Mouse (Mus musculus) hindbrain, embryonic 13.5 days (tissue): ENCODE measurements around the gene Acsl5. TPM values are rescaled to one million over a fixed set of nuclear protein-coding genes. Genes with fewer than 3 reads are reported as not detected.

Source experiments
- ATAC-seq: fragments of 200-750 bp; cut with Nextera tagmentation; 2 replicates; pipeline ENCODE4 v1.8.0; 2017; ENCODE audit warnings: moderate TSS enrichment; ENCODE audit not compliant: low FRiP score
- H3K27ac ChIP-seq: fragments of 300-500 bp; sonication (generic); 2 replicates; pipeline ENCODE4 v1.5.1; 2015; ENCODE audit warnings: inconsistent platforms, mild to moderate bottlenecking, moderate library complexity
- H3K27me3 ChIP-seq: fragments of 300-500 bp; sonication (generic); 2 replicates; pipeline ENCODE4 v1.6.1; 2015; ENCODE audit warnings: mild to moderate bottlenecking, inconsistent platforms
- H3K36me3 ChIP-seq: fragments of 300-500 bp; sonication (generic); 2 replicates; pipeline ENCODE4 v1.6.1; 2015; ENCODE audit warnings: mild to moderate bottlenecking, inconsistent platforms
- H3K4me1 ChIP-seq: fragments of 300-500 bp; sonication (generic); replicated peaks from 2 replicates; pipeline ENCODE4 v1.6.1; 2015; ENCODE audit warnings: inconsistent platforms
- H3K4me2 ChIP-seq: fragments of 300-500 bp; sonication (generic); 2 replicates; pipeline ENCODE4 v1.6.1; 2015; ENCODE audit warnings: inconsistent platforms, mild to moderate bottlenecking, moderate library complexity
- H3K4me3 ChIP-seq: fragments of 300-500 bp; sonication (generic); 2 replicates; pipeline ENCODE4 v1.5.1; 2015; ENCODE audit warnings: mild to moderate bottlenecking, inconsistent platforms
- H3K9ac ChIP-seq: fragments of 300-500 bp; sonication (generic); 2 replicates; pipeline ENCODE4 v1.6.1; 2015; ENCODE audit warnings: mild to moderate bottlenecking, inconsistent platforms
- H3K9me3 ChIP-seq: fragments of 300-500 bp; sonication (generic); 2 replicates; pipeline ENCODE4 v1.6.1; 2016; ENCODE audit warnings: inconsistent platforms
- WGBS: fragments of 180-500 bp; shearing (Covaris S2); methylation state at CpG from one replicate; pipeline ENCODE4 v1.1.7; 2015; 5-methylcytosine and 5-hydroxymethylcytosine counted together
- polyA plus RNA-seq: library from polyadenylated mRNA; unstranded; fragments of >200 nt; fragmentation: Nextera tagmentation; extraction: Ambion mirVana; gene quantifications from 2 replicates; pipeline ENCODE4 v1.2.1, GENCODE M21; 2015

Acsl5 gene
- polyA plus RNA-seq, 1 experiment from 2014 or later = 14.7 TPM

- no peak overlapping the region for H3K4me3 ChIP-seq
- no peaks in the 10 kb centered on the region for H3K4me1 ChIP-seq
- H3K4me2 ChIP-seq = no peak overlapping the region
- no peak overlapping the region for H3K9ac ChIP-seq
- H3K9me3 ChIP-seq = no peaks in the 10 kb centered on the region
- no peak for ATAC-seq
- H3K27me3 ChIP-seq = no peaks in the 10 kb centered on the region
- no peak overlapping the region for H3K27ac ChIP-seq
- H3K36me3 ChIP-seq = peaks cover 37% of the 10 kb centered on the region
- WGBS = 94% methylated on average over 9 of the region's 9 CpGs
Observed at GRCm38 (mm10) chr19:55295075-55295474, 43.3 kb downstream of the Acsl5 start.

GRCm38 (mm10) chr19:55295556-55295955 is 43.8 kb downstream of the Acsl5 start:
- ATAC-seq = no peak
- Histone ChIP-seq H3K4me3 (no peak overlapping the region), H3K4me2 (no peak overlapping the region), H3K9me3 (no peaks in the 10 kb centered on the region), H3K4me1 (no peaks in the 10 kb centered on the region), H3K27me3 (no peaks in the 10 kb centered on the region), H3K9ac (no peak overlapping the region), H3K36me3 (peaks cover 42% of the 10 kb centered on the region), H3K27ac (no peak overlapping the region)
- 94% methylated on average over 3 of the region's 3 CpGs for WGBS

- ATAC-seq = no peak
- H3K36me3 ChIP-seq = peaks cover 49% of the 10 kb centered on the region
- no peaks in the 10 kb centered on the region for H3K4me1 ChIP-seq
- WGBS = 98% methylated on average over 2 of the region's 2 CpGs
- H3K27ac ChIP-seq = no peak overlapping the region
- H3K9ac ChIP-seq = no peak overlapping the region
- H3K27me3 ChIP-seq = no peaks in the 10 kb centered on the region
- H3K9me3 ChIP-seq = no peaks in the 10 kb centered on the region
- H3K4me3 ChIP-seq = no peak overlapping the region
- no peak overlapping the region for H3K4me2 ChIP-seq
Observed at GRCm38 (mm10) chr19:55296301-55296700, 44.6 kb downstream of the Acsl5 start.

- no peaks in the 10 kb centered on the region for H3K9me3 ChIP-seq
- H3K4me2 ChIP-seq = no peak overlapping the region
- peaks cover 61% of the 10 kb centered on the region for H3K36me3 ChIP-seq
- 97% methylated on average over 2 of the region's 2 CpGs for WGBS
- no peaks in the 10 kb centered on the region for H3K4me1 ChIP-seq
- H3K9ac ChIP-seq = no peak overlapping the region
- no peak overlapping the region for H3K4me3 ChIP-seq
- no peak overlapping the region for H3K27ac ChIP-seq
- no peak for ATAC-seq
- H3K27me3 ChIP-seq = no peaks in the 10 kb centered on the region
Observed at GRCm38 (mm10) chr19:55297489-55297888, 45.8 kb downstream of the Acsl5 start.

GRCm38 (mm10) chr19:55297961-55298360 is 46.2 kb downstream of the Acsl5 start:
- H3K9ac ChIP-seq = no peak overlapping the region
- no peak overlapping the region for H3K27ac ChIP-seq
- no peaks in the 10 kb centered on the region for H3K9me3 ChIP-seq
- H3K4me3 ChIP-seq = no peak overlapping the region
- WGBS = 89% methylated on average over 5 of the region's 5 CpGs
- no peaks in the 10 kb centered on the region for H3K27me3 ChIP-seq
- no peak overlapping the region for H3K4me2 ChIP-seq
- ATAC-seq = no peak
- H3K36me3 ChIP-seq = peaks cover 66% of the 10 kb centered on the region
- H3K4me1 ChIP-seq = no peaks in the 10 kb centered on the region

- Histone ChIP-seq H3K9ac (no peak overlapping the region), H3K4me3 (no peak overlapping the region), H3K4me2 (no peak overlapping the region), H3K27ac (no peak overlapping the region), H3K36me3 (peaks cover 80% of the 10 kb centered on the region), H3K9me3 (no peaks in the 10 kb centered on the region), H3K27me3 (no peaks in the 10 kb centered on the region), H3K4me1 (no peaks in the 10 kb centered on the region)
- no peak for ATAC-seq
- 98% methylated on average over 1 of the region's 1 CpGs for WGBS
Observed at GRCm38 (mm10) chr19:55299378-55299777, 47.6 kb downstream of the Acsl5 start.

GRCm38 (mm10) chr19:55300525-55300924 is 48.8 kb downstream of the Acsl5 start:
- no peaks in the 10 kb centered on the region for H3K27me3 ChIP-seq
- H3K4me1 ChIP-seq = no peaks in the 10 kb centered on the region
- H3K27ac ChIP-seq = no peak overlapping the region
- peaks cover 73% of the 10 kb centered on the region for H3K36me3 ChIP-seq
- H3K9ac ChIP-seq = no peak overlapping the region
- H3K4me3 ChIP-seq = no peak overlapping the region
- no peak for ATAC-seq
- 95% methylated on average over 3 of the region's 3 CpGs for WGBS
- no peaks in the 10 kb centered on the region for H3K9me3 ChIP-seq
- H3K4me2 ChIP-seq = no peak overlapping the region

- H3K27ac ChIP-seq = no peak overlapping the region
- no peak overlapping the region for H3K4me2 ChIP-seq
- no peak overlapping the region for H3K9ac ChIP-seq
- no peak overlapping the region for H3K4me3 ChIP-seq
- no peak for ATAC-seq
- H3K36me3 ChIP-seq = peaks cover 66% of the 10 kb centered on the region
- H3K27me3 ChIP-seq = no peaks in the 10 kb centered on the region
- H3K9me3 ChIP-seq = no peaks in the 10 kb centered on the region
- H3K4me1 ChIP-seq = no peaks in the 10 kb centered on the region
Observed at GRCm38 (mm10) chr19:55305024-55305423, 53.3 kb downstream of the Acsl5 start.

GRCm38 (mm10) chr19:55311874-55312273 is 60.1 kb downstream of the Acsl5 start:
- ATAC-seq = no peak
- Histone ChIP-seq H3K4me1 (peaks cover 27% of the 10 kb centered on the region), H3K27ac (no peak overlapping the region), H3K9me3 (no peaks in the 10 kb centered on the region), H3K4me3 (no peak overlapping the region), H3K36me3 (peaks cover 42% of the 10 kb centered on the region), H3K4me2 (no peak overlapping the region), H3K27me3 (no peaks in the 10 kb centered on the region), H3K9ac (no peak overlapping the region)
- WGBS = 92% methylated on average over 8 of the region's 8 CpGs

GRCm38 (mm10) chr19:55313649-55314048 is 61.9 kb downstream of the Acsl5 start:
- H3K9ac ChIP-seq = no peak overlapping the region
- H3K4me1 ChIP-seq = peaks cover 36% of the 10 kb centered on the region
- H3K4me2 ChIP-seq = no peak overlapping the region
- 97% methylated on average over 2 of the region's 2 CpGs for WGBS
- ATAC-seq = no peak
- H3K27ac ChIP-seq = no peak overlapping the region
- no peaks in the 10 kb centered on the region for H3K9me3 ChIP-seq
- H3K27me3 ChIP-seq = no peaks in the 10 kb centered on the region
- peaks cover 32% of the 10 kb centered on the region for H3K36me3 ChIP-seq
- no peak overlapping the region for H3K4me3 ChIP-seq

GRCm38 (mm10) chr19:55315452-55316108 is 63.8 kb downstream of the Acsl5 start, which contains the start of gene Zdhhc6:
TSS of gene Zdhhc6 (minus strand) at chr19:55316032.
- WGBS = under 1% methylated on average over 60 of the region's 60 CpGs
- peak within 1 kb of the TSS; percentile 92 for H3K4me2 ChIP-seq
- ATAC-seq = peak; percentile 86
- peak within 1 kb of the TSS; percentile 80 for H3K27ac ChIP-seq
- peaks cover 41% of the 10 kb centered on the region for H3K4me1 ChIP-seq
- no peaks in the 10 kb centered on the region for H3K27me3 ChIP-seq
- H3K9me3 ChIP-seq = no peaks in the 10 kb centered on the region
- H3K36me3 ChIP-seq = peaks cover 14% of the 10 kb centered on the region
- peak within 1 kb of the TSS; percentile 84 for H3K4me3 ChIP-seq
- H3K9ac ChIP-seq = peak within 1 kb of the TSS; percentile 84

GRCm38 (mm10) chr19:55316109-55316714 is 64.5 kb downstream of the Acsl5 start, which contains the start of gene Vti1a:
TSS of gene Vti1a (plus strand) at chr19:55316295.
- peak; percentile 93 for ATAC-seq
- Histone ChIP-seq H3K36me3 (peaks cover 9% of the 10 kb centered on the region), H3K4me3 (peak within 1 kb of the TSS; percentile 84), H3K4me2 (peak within 1 kb of the TSS; percentile 92), H3K27me3 (no peaks in the 10 kb centered on the region), H3K27ac (peak within 1 kb of the TSS; percentile 80), H3K9ac (peak within 1 kb of the TSS; percentile 84), H3K4me1 (peaks cover 41% of the 10 kb centered on the region), H3K9me3 (no peaks in the 10 kb centered on the region)
- WGBS = under 1% methylated on average over 48 of the region's 48 CpGs

- H3K9ac ChIP-seq = no peak overlapping the region; the same call in 1 of the 2 replicates
- ATAC-seq = no peak
Observed at GRCm38 (mm10) chr19:55316901-55317300, 65.2 kb downstream of the Acsl5 start.

More at GRCm38 (mm10) chr19:55316901-55317300, 65.2 kb downstream of the Acsl5 start:
- no peaks in the 10 kb centered on the region for H3K27me3 ChIP-seq
- H3K4me2 ChIP-seq = peak overlapping the region; percentile 92
- no peaks in the 10 kb centered on the region for H3K9me3 ChIP-seq
- H3K27ac ChIP-seq = no peak overlapping the region
- peaks cover 2% of the 10 kb centered on the region for H3K36me3 ChIP-seq
- 68% methylated on average over 10 of the region's 10 CpGs for WGBS
- peaks cover 41% of the 10 kb centered on the region for H3K4me1 ChIP-seq
- H3K4me3 ChIP-seq = peak overlapping the region; percentile 84
